Mouse (Mus musculus) myocyte (in vitro differentiated cells): ENCODE data around the gene Fam216a. TPM values are rescaled to one million over a fixed set of nuclear protein-coding genes. Genes with fewer than 3 reads are reported as not detected.

ENCODE experiments used
- H3K27me3 ChIP-seq: one replicate; pipeline ENCODE4 v1.6.1; 2011; ENCODE audit not compliant: control insufficient read depth, insufficient read depth, insufficient read length
- H3K36me3 ChIP-seq: one replicate; pipeline ENCODE4 v1.6.1; 2011; ENCODE audit not compliant: control insufficient read depth, insufficient read depth
- H3K4me2 ChIP-seq: one replicate; pipeline ENCODE4 v1.6.1; 2011; ENCODE audit warnings: low read depth, control low read depth
- H3K4me3 ChIP-seq: one replicate; pipeline ENCODE4 v1.5.1; 2011; ENCODE audit warnings: mild to moderate bottlenecking, control low read depth, moderate library complexity
- H3K79me2 ChIP-seq: one replicate; pipeline ENCODE4 v1.6.1; 2011; ENCODE audit not compliant: control insufficient read depth, insufficient read depth
- H3ac ChIP-seq: one replicate; pipeline ENCODE4 v1.6.1; 2011; ENCODE audit not compliant: control insufficient read depth, insufficient read length
- CEBPB ChIP-seq: IDR thresholded peaks from 2 replicates; pipeline ENCODE4 v1.6.1; 2011; ENCODE audit warnings: mild to moderate bottlenecking, moderate library complexity; ENCODE audit not compliant: poor library complexity, insufficient read depth, severe bottlenecking
- E2F4 ChIP-seq: IDR thresholded peaks from one replicate; pipeline ENCODE4 v1.6.1; 2011; ENCODE audit warnings: mild to moderate bottlenecking, control low read depth, moderate library complexity; ENCODE audit not compliant: insufficient read depth
- MAX ChIP-seq: IDR thresholded peaks from one replicate; pipeline ENCODE4 v1.6.1; 2011; ENCODE audit warnings: low read depth, mild to moderate bottlenecking, control low read depth
- MYOD1 ChIP-seq, 3 experiments: IDR thresholded peaks; one replicate each; pipeline ENCODE4 v1.6.1; 2011; ENCODE audit warnings: control low read depth in 2 of 3, low read depth in 2 of 3, mild to moderate bottlenecking in 2 of 3, moderate library complexity in 1 of 3; ENCODE audit not compliant: insufficient read length in 2 of 3, control insufficient read depth in 1 of 3
- MYOG ChIP-seq, 3 experiments: IDR thresholded peaks; one replicate each; pipeline ENCODE4 v1.6.1; 2011; ENCODE audit warnings: control low read depth in 2 of 3, low read depth in 2 of 3, mild to moderate bottlenecking in 2 of 3; ENCODE audit not compliant: insufficient read length in 2 of 3, control insufficient read depth in 1 of 3, insufficient read depth in 1 of 3
- POLR2A ChIP-seq: IDR thresholded peaks from one replicate; pipeline ENCODE4 v1.6.1; 2011; ENCODE audit warnings: low read depth, mild to moderate bottlenecking, control low read depth, moderate library complexity; ENCODE audit not compliant: insufficient read length
- POLR2AphosphoS2 ChIP-seq: IDR thresholded peaks from one replicate; pipeline ENCODE4 v1.6.1; 2011; ENCODE audit warnings: low read depth, control low read depth; ENCODE audit not compliant: insufficient read length
- REST ChIP-seq: IDR thresholded peaks from one replicate; pipeline ENCODE4 v1.6.1; 2011; ENCODE audit warnings: mild to moderate bottlenecking, control low read depth, moderate library complexity; ENCODE audit not compliant: insufficient read depth, insufficient read length
- SRF ChIP-seq: IDR thresholded peaks from one replicate; pipeline ENCODE4 v1.6.1; 2011; ENCODE audit warnings: low read depth; ENCODE audit not compliant: control insufficient read depth, insufficient read length
- TCF12 ChIP-seq: IDR thresholded peaks from one replicate; pipeline ENCODE4 v1.6.1; 2011; ENCODE audit warnings: mild to moderate bottlenecking, control low read depth; ENCODE audit not compliant: poor library complexity, insufficient read depth, severe bottlenecking
- TCF3 ChIP-seq: IDR thresholded peaks from one replicate; pipeline ENCODE4 v1.6.1; 2011; ENCODE audit warnings: low read depth, control low read depth; ENCODE audit not compliant: insufficient read length
- USF1 ChIP-seq: IDR thresholded peaks from one replicate; pipeline ENCODE4 v1.6.1; 2011; ENCODE audit warnings: low read depth, mild to moderate bottlenecking, control low read depth, moderate library complexity
- polyA plus RNA-seq: library from polyadenylated mRNA; unstranded; fragments of >200 nt; fragmentation: generic; extraction: Trizol; gene quantifications from one replicate; pipeline ENCODE4 v1.2.1, GENCODE M21; 2012; ENCODE audit warnings: missing spikeins

Fam216a gene
- polyA plus RNA-seq, 1 experiment: 27.7 TPM

DNA sequence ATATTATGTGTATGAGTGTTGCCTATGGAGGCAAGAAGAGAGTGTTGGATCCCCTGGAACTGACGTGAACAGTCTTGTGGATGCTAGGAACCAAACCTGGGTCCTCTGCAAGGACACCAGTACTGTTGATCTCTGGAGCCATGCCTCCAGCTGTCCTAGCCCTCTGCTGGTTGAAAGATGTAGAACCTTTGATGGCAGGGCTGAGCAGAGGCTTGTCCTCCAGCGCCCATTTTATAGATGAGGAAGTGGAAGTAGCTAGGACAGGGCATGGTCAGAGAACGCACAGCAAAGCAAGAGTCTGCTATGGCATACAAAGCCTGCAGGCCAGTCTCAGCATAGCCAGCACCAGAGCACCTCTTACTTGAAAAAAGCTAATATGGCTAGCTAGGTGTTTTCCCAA, 54.1 kb downstream of the Fam216a start:
- Histone ChIP-seq H3K27me3 (no peaks in the 10 kb centered on the region), H3K4me3 (no peak overlapping the region), H3K36me3 (no peaks in the 10 kb centered on the region), H3ac (no peak overlapping the region), H3K4me2 (no peak overlapping the region), H3K79me2 (no peaks in the 10 kb centered on the region)
- TF ChIP-seq TCF3: no peak
- TF ChIP-seq E2F4: no peak
- no peak for TF ChIP-seq MAX
- TF ChIP-seq MYOG (IDR thresholded peaks at IDR 0.05; ENCODE audit: control insufficient read depth in 1 of 3, insufficient read depth in 1 of 3, insufficient read length in 2 of 3, low read depth in 2 of 3): no peak
- TF ChIP-seq SRF: no peak
- no peak for TF ChIP-seq CEBPB
- no peak for TF ChIP-seq REST
- no peak for TF ChIP-seq USF1
- no peak for TF ChIP-seq TCF12
- no peak for TF ChIP-seq POLR2A
- TF ChIP-seq POLR2AphosphoS2: no peak
- no peak for TF ChIP-seq MYOD1 (IDR thresholded peaks at IDR 0.05; ENCODE audit: control insufficient read depth in 1 of 3, insufficient read length in 2 of 3, low read depth in 2 of 3)

DNA sequence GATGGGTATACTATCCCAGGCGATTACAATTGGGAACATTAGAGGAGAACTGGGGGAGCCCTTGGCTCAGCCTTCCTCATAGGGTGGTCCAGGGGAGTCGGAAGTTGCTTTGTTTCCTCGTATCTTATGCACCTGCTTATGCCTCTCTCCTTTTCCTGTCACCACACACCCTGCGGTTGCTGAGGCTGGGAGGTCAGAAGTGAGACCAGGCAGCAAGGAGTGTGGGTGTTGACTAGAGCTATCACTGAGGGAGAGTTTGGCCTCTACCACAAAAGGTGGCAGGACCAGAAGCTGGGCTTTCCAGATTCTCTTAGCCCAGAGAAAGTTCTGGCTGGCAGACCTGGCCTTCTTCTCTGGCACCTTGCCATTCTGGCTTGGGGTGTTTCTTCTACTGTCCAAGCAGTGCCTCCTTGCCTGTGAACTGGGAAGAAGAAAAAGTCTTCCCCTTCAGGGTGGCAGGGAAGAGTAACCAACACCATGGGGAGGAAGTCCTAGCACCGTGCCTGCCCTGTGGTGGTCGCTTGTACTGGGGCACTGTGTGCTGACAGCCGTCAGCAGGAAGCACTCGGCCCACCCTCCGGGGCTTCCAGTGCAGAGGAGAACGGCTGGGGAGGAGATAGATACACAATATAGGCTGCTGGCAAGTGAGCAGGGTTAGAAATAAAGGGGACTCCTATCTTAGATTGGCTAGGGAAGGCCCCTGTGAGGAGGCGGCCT, 54.7 kb downstream of the Fam216a start:
- no peaks in the 10 kb centered on the region for H3K36me3 ChIP-seq
- TF ChIP-seq CEBPB (no peak), TCF12 (no peak), USF1 (no peak), MYOG (IDR thresholded peaks at IDR 0.05; ENCODE audit: control insufficient read depth in 1 of 3, insufficient read depth in 1 of 3, insufficient read length in 2 of 3, low read depth in 2 of 3) (no peak), TCF3 (no peak), MYOD1 (IDR thresholded peaks at IDR 0.05; ENCODE audit: control insufficient read depth in 1 of 3, insufficient read length in 2 of 3, low read depth in 2 of 3) (no peak), SRF (no peak), E2F4 (no peak), MAX (no peak)
- H3K79me2 ChIP-seq: no peaks in the 10 kb centered on the region
- no peaks in the 10 kb centered on the region for H3K27me3 ChIP-seq
- H3K4me3 ChIP-seq: no peak overlapping the region
- no peak overlapping the region for H3K4me2 ChIP-seq
- no peak overlapping the region for H3ac ChIP-seq

DNA sequence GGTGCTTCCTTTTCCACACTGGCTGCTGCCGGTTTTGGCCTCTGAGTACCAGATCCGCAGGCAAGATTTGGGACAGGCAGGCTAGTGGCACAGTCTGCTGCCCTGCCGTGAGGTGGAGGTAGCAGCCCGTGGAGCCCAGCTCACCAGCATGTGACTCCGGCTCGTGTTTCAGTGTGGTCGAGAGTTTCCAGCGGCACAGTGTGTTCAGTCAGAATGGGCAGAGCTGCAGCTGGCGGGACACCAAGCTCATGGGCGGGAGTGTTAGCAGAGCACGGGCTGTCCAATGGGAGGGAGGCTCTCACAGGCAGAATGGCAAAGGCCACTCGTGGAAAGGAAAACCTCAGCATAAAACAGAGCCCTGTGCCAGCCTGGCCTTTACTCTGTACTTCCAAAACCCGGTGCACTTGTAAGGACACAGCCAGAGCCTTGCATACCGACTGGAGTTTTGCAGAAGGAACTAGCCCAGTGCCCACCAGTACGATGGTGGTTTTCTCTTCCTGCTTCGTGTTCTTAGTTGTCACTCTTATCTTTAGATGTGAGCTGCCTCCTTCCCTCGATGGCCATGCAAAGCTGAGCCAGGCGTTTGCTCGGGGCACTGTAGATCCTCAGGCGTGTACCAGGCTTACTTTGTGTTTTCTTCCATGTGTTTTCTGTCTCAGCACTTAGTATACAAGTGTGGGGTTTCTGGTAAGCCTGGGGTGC, 57.0 kb downstream of the Fam216a start:
- no peak overlapping the region for H3ac ChIP-seq
- H3K36me3 ChIP-seq: no peaks in the 10 kb centered on the region
- peak overlapping the region; percentile 43 for H3K4me2 ChIP-seq
- H3K4me3 ChIP-seq: no peak overlapping the region
- TF ChIP-seq MYOD1 (IDR thresholded peaks at IDR 0.05; ENCODE audit: control insufficient read depth in 1 of 3, insufficient read length in 2 of 3, low read depth in 2 of 3) (peak in 1 of 3 experiments; percentile 62), CEBPB (no peak), USF1 (peak; percentile 46), MYOG (IDR thresholded peaks at IDR 0.05; ENCODE audit: control insufficient read depth in 1 of 3, insufficient read depth in 1 of 3, insufficient read length in 2 of 3, low read depth in 2 of 3) (peak in 2 of 3 experiments; percentile 23 to 56)
- H3K27me3 ChIP-seq: no peaks in the 10 kb centered on the region
- H3K79me2 ChIP-seq: no peaks in the 10 kb centered on the region

Other genes with a start within 250 kb of the Fam216a start
- not detected for gene Ccdc63, start 231.5 kb downstream of the Fam216a start, polyA plus RNA-seq
- 136 TPM for gene Ppp1cc, start 214.1 kb downstream of the Fam216a start, polyA plus RNA-seq
- 0.08 TPM for gene Hvcn1, start 165.6 kb downstream of the Fam216a start, polyA plus RNA-seq
- 4.7 TPM for gene Tctn1, start 107.9 kb downstream of the Fam216a start, polyA plus RNA-seq
- 6.2 TPM for gene Pptc7, start 88.0 kb downstream of the Fam216a start, polyA plus RNA-seq
- 1.9 TPM for gene Rad9b, start 18.1 kb downstream of the Fam216a start, polyA plus RNA-seq
- gene Vps29, start 18.0 kb downstream of the Fam216a start, polyA plus RNA-seq: 139 TPM
- 18.9 TPM for gene Gpn3, start 488 bp downstream of the Fam216a start, polyA plus RNA-seq
- gene Arpc3, start 19.5 kb upstream of the Fam216a start, polyA plus RNA-seq: 217 TPM
- gene Anapc7, start 49.3 kb upstream of the Fam216a start, polyA plus RNA-seq: 62.7 TPM
- 295 TPM for gene Atp2a2, start 129.9 kb upstream of the Fam216a start, polyA plus RNA-seq
- 5.6 TPM for gene Ift81, start 242.2 kb upstream of the Fam216a start, polyA plus RNA-seq